Mouse (Mus musculus): ENCODE measurements around the gene Abhd18. TPM values are rescaled to one million over a fixed set of nuclear protein-coding genes. Genes with fewer than 3 reads are reported as not detected.
"Not testable (repeated sequence)": the region's sequence is repeated elsewhere in the genome, so short reads cannot be mapped to it uniquely, and the experiment has no call there.

The Abhd18 gene
- 9.5 and 12.1 TPM in 2 replicates for polyA plus RNA-seq (2015; fragmentation: Nextera tagmentation; extraction: Ambion mirVana)

GRCm38 (mm10) chr3:40846957-40847017 is at the start of gene Abhd18:
TSS of gene Abhd18 (plus strand) at chr3:40846970.
- H3K9me3 ChIP-seq (replicated peaks); ATAC-seq; H3K36me3 ChIP-seq (ENCODE audit: poor library complexity, severe bottlenecking); H3K27me3 ChIP-seq; H3K4me1 ChIP-seq: not testable (repeated sequence)
- H3K4me2 ChIP-seq, result peak within 1 kb of the TSS; percentile 68
- 0% methylated on average over 3 of the region's 4 CpGs for WGBS
- peak within 1 kb of the TSS; percentile 68 for H3K9ac ChIP-seq
- peak within 1 kb of the TSS; percentile 76 for H3K27ac ChIP-seq
- H3K4me3 ChIP-seq, result peak within 1 kb of the TSS; percentile 49

GRCm38 (mm10) chr3:40798054-40798453 is 48.7 kb upstream of the Abhd18 start:
- H3K9me3 ChIP-seq (replicated peaks), result no peaks in the 10 kb centered on the region
- H3K9ac ChIP-seq, result no peak overlapping the region
- 79% methylated on average over 1 of the region's 1 CpGs for WGBS
- no peaks in the 10 kb centered on the region for H3K27me3 ChIP-seq
- peaks cover 27% of the 10 kb centered on the region for H3K4me1 ChIP-seq
- H3K36me3 ChIP-seq (ENCODE audit: poor library complexity, severe bottlenecking), result peaks cover 6% of the 10 kb centered on the region
- H3K4me2 ChIP-seq, result no peak overlapping the region
- ATAC-seq, result no peak
- no peak overlapping the region for H3K4me3 ChIP-seq
- H3K27ac ChIP-seq, result no peak overlapping the region

- Histone ChIP-seq H3K9me3 (replicated peaks) (no peaks in the 10 kb centered on the region), H3K27me3 (no peaks in the 10 kb centered on the region), H3K4me2 (no peak overlapping the region), H3K4me3 (no peak overlapping the region), H3K4me1 (peaks cover 27% of the 10 kb centered on the region), H3K36me3 (ENCODE audit: poor library complexity, severe bottlenecking) (peaks cover 6% of the 10 kb centered on the region), H3K27ac (no peak overlapping the region), H3K9ac (no peak overlapping the region)
- ATAC-seq, result no peak
- WGBS, result 36% methylated on average over 7 of the region's 7 CpGs
Measured at GRCm38 (mm10) chr3:40798500-40798899, 48.3 kb upstream of the Abhd18 start.

GRCm38 (mm10) chr3:40799530-40800372 is 47.0 kb upstream of the Abhd18 start, which contains the start of gene Plk4:
TSS of gene Plk4 (plus strand) at chr3:40800019.
- peaks cover 6% of the 10 kb centered on the region for H3K36me3 ChIP-seq (ENCODE audit: poor library complexity, severe bottlenecking)
- peak within 1 kb of the TSS; percentile 94 for H3K4me2 ChIP-seq
- H3K4me3 ChIP-seq, result peak within 1 kb of the TSS; percentile 78
- no peaks in the 10 kb centered on the region for H3K27me3 ChIP-seq
- peak within 1 kb of the TSS; percentile 89 for H3K9ac ChIP-seq
- H3K27ac ChIP-seq, result peak within 1 kb of the TSS; percentile 62
- H3K9me3 ChIP-seq (replicated peaks), result no peaks in the 10 kb centered on the region
- peak; percentile 96 for ATAC-seq
- 2% methylated on average over 66 of the region's 66 CpGs for WGBS
- H3K4me1 ChIP-seq, result peaks cover 27% of the 10 kb centered on the region

GRCm38 (mm10) chr3:40800373-40800823 is 46.4 kb upstream of the Abhd18 start:
- H3K9me3 ChIP-seq (replicated peaks), result no peaks in the 10 kb centered on the region
- WGBS, result under 1% methylated on average over 36 of the region's 37 CpGs
- ATAC-seq, result peak; percentile 88
- H3K4me1 ChIP-seq, result peaks cover 27% of the 10 kb centered on the region
- peak overlapping the region; percentile 94 for H3K4me2 ChIP-seq
- H3K27me3 ChIP-seq, result no peaks in the 10 kb centered on the region
- peak overlapping the region; percentile 62 for H3K27ac ChIP-seq
- H3K9ac ChIP-seq, result peak overlapping the region; percentile 89
- peak overlapping the region; percentile 78 for H3K4me3 ChIP-seq
- H3K36me3 ChIP-seq (ENCODE audit: poor library complexity, severe bottlenecking), result peaks cover 12% of the 10 kb centered on the region

GRCm38 (mm10) chr3:40806871-40807270 is 39.9 kb upstream of the Abhd18 start:
- peaks cover 54% of the 10 kb centered on the region for H3K36me3 ChIP-seq (ENCODE audit: poor library complexity, severe bottlenecking)
- no peak for ATAC-seq
- H3K4me2 ChIP-seq, result no peak overlapping the region

GRCm38 (mm10) chr3:40808686-40809085 is 38.1 kb upstream of the Abhd18 start:
- Histone ChIP-seq H3K4me2 (no peak overlapping the region), H3K9me3 (replicated peaks) (no peaks in the 10 kb centered on the region), H3K9ac (no peak overlapping the region), H3K4me1 (no peaks in the 10 kb centered on the region), H3K27me3 (no peaks in the 10 kb centered on the region), H3K4me3 (no peak overlapping the region), H3K36me3 (ENCODE audit: poor library complexity, severe bottlenecking) (peaks cover 62% of the 10 kb centered on the region), H3K27ac (no peak overlapping the region)
- WGBS, result 91% methylated on average over 10 of the region's 10 CpGs
- ATAC-seq, result no peak

More at GRCm38 (mm10) chr3:40806871-40807270, 39.9 kb upstream of the Abhd18 start:
- no peak overlapping the region for H3K9ac ChIP-seq
- H3K4me1 ChIP-seq, result peaks cover 6% of the 10 kb centered on the region; the same call in 1 of the 2 replicates
- 60% methylated on average over 2 of the region's 2 CpGs for WGBS
- H3K27me3 ChIP-seq, result no peaks in the 10 kb centered on the region
- no peaks in the 10 kb centered on the region for H3K9me3 ChIP-seq (replicated peaks)
- H3K4me3 ChIP-seq, result no peak overlapping the region
- H3K27ac ChIP-seq, result no peak overlapping the region

- 55% methylated on average over 2 of the region's 2 CpGs for WGBS
- Histone ChIP-seq H3K36me3 (ENCODE audit: poor library complexity, severe bottlenecking) (peaks cover 73% of the 10 kb centered on the region), H3K4me2 (no peak overlapping the region), H3K4me1 (no peaks in the 10 kb centered on the region), H3K9ac (no peak overlapping the region), H3K4me3 (no peak overlapping the region), H3K9me3 (replicated peaks) (no peaks in the 10 kb centered on the region), H3K27ac (no peak overlapping the region), H3K27me3 (no peaks in the 10 kb centered on the region)
- ATAC-seq, result peak; percentile 45; the same call in 1 of the 2 replicates
Measured at GRCm38 (mm10) chr3:40809894-40810293, 36.9 kb upstream of the Abhd18 start.

- Histone ChIP-seq H3K27ac (no peak overlapping the region), H3K4me3 (no peak overlapping the region), H3K36me3 (ENCODE audit: poor library complexity, severe bottlenecking) (peaks cover 73% of the 10 kb centered on the region), H3K4me1 (no peaks in the 10 kb centered on the region), H3K9ac (no peak overlapping the region), H3K27me3 (no peaks in the 10 kb centered on the region), H3K9me3 (replicated peaks) (no peaks in the 10 kb centered on the region), H3K4me2 (no peak overlapping the region)
- ATAC-seq, result no peak
- WGBS, result 86% methylated on average over 2 of the region's 2 CpGs
Measured at GRCm38 (mm10) chr3:40813275-40813674, 33.5 kb upstream of the Abhd18 start.

- ATAC-seq; H3K27ac ChIP-seq; H3K27me3 ChIP-seq; H3K4me1 ChIP-seq; H3K9me3 ChIP-seq (replicated peaks); H3K36me3 ChIP-seq (ENCODE audit: poor library complexity, severe bottlenecking): not testable (repeated sequence)
- 81% methylated on average over 6 of the region's 6 CpGs for WGBS
- Histone ChIP-seq H3K4me3 (peak overlapping the region; percentile 49), H3K4me2 (peak overlapping the region; percentile 68), H3K9ac (peak overlapping the region; percentile 52)
Measured at GRCm38 (mm10) chr3:40845521-40845920, 1.2 kb upstream of the Abhd18 start.

- H3K4me1 ChIP-seq; H3K27me3 ChIP-seq; H3K36me3 ChIP-seq (ENCODE audit: poor library complexity, severe bottlenecking); H3K9me3 ChIP-seq (replicated peaks): not testable (repeated sequence)
- peak within 1 kb of the TSS; percentile 68 for H3K4me2 ChIP-seq
- H3K9ac ChIP-seq, result peak within 1 kb of the TSS; percentile 68
- WGBS, result under 1% methylated on average over 38 of the region's 39 CpGs
- H3K27ac ChIP-seq, result peak within 1 kb of the TSS; percentile 76
- H3K4me3 ChIP-seq, result peak within 1 kb of the TSS; percentile 49
- ATAC-seq, result peak; percentile 99
Measured at GRCm38 (mm10) chr3:40846473-40846956, 255 bp upstream of the Abhd18 start, which contains the start of gene Mfsd8. TSS of gene Mfsd8 (minus strand) at chr3:40846886.

GRCm38 (mm10) chr3:40847018-40847417 is 248 bp downstream of the Abhd18 start:
- Histone ChIP-seq H3K27ac (peak overlapping the region; percentile 48), H3K9ac (peak overlapping the region; percentile 63), H3K4me3 (peak overlapping the region; percentile 49), H3K4me2 (peak overlapping the region; percentile 68)
- ATAC-seq; H3K36me3 ChIP-seq (ENCODE audit: poor library complexity, severe bottlenecking); H3K4me1 ChIP-seq; H3K9me3 ChIP-seq (replicated peaks); H3K27me3 ChIP-seq: not testable (repeated sequence)
- 1% methylated on average over 16 of the region's 21 CpGs for WGBS

- WGBS, result 92% methylated on average over 2 of the region's 2 CpGs
- not testable (repeated sequence) for H3K27me3 ChIP-seq; H3K4me2 ChIP-seq; H3K9me3 ChIP-seq (replicated peaks); H3K4me1 ChIP-seq; H3K9ac ChIP-seq; H3K36me3 ChIP-seq (ENCODE audit: poor library complexity, severe bottlenecking); ATAC-seq; H3K4me3 ChIP-seq; H3K27ac ChIP-seq
Measured at GRCm38 (mm10) chr3:40847936-40848335, 1.2 kb downstream of the Abhd18 start.
